Mouse (Mus musculus) granulocyte monocyte progenitor cell, adult 5-6 weeks (primary cell): ENCODE data around the gene Ubxn7. TPM values are rescaled to one million over a fixed set of nuclear protein-coding genes. Genes with fewer than 3 reads are reported as not detected.

ENCODE experiments used
- ATAC-seq: replicated peaks from 2 replicates; pipeline ENCODE4 v1.8.0; 2016; ENCODE audit warnings: mild to moderate bottlenecking, moderate TSS enrichment, inconsistent platforms; ENCODE audit not compliant: poor library complexity, severe bottlenecking
- total RNA-seq, 2 experiments: library from RNA; stranded (forward) in 1 of 2; stranded (reverse) in 1 of 2; fragments of 200-712, 200-1000 nt in 1 of 2; fragments of >200 nt in 1 of 2; fragmentation: Nextera tagmentation in 1 of 2; gene quantifications; 2 replicates each; pipeline ENCODE4 v1.2.3; 2014 to 2017

Gene Ubxn7
- total RNA-seq, 2 experiments from 2014 or later = 25.0 to 40.0 TPM

- ATAC-seq = peak; percentile 88
Observed at GRCm38 (mm10) chr16:32430474-32431046, 98.5 kb downstream of the Ubxn7 start, which contains the start of gene Pcyt1a. Gene Pcyt1a (plus strand): TSS chr16:32430921.

GRCm38 (mm10) chr16:32431047-32431591 lies 99.1 kb downstream of the Ubxn7 start:
- 0 out of 2 replicates have a peak, but pooled peaks have one; percentile 2 for ATAC-seq

GRCm38 (mm10) chr16:32431926-32432325 lies 99.9 kb downstream of the Ubxn7 start:
- no peak for ATAC-seq

GRCm38 (mm10) chr16:32433138-32433537 lies 101.1 kb downstream of the Ubxn7 start:
- ATAC-seq = no peak

- peak; percentile 78 for ATAC-seq
Observed at GRCm38 (mm10) chr16:32434066-32434465, 102.0 kb downstream of the Ubxn7 start.

- ATAC-seq = no peak
Observed at GRCm38 (mm10) chr16:32434691-32435090, 102.6 kb downstream of the Ubxn7 start.

- ATAC-seq = peak; percentile 61
Observed at GRCm38 (mm10) chr16:32436657-32437056, 104.6 kb downstream of the Ubxn7 start.

- ATAC-seq = no peak
Observed at GRCm38 (mm10) chr16:32437266-32437665, 105.2 kb downstream of the Ubxn7 start.

GRCm38 (mm10) chr16:32441432-32441831 lies 109.4 kb downstream of the Ubxn7 start:
- no peak for ATAC-seq

Other genes starting within 250 kb of the Ubxn7 start
- gene Pigx, start 232.5 kb upstream of the Ubxn7 start, total RNA-seq (2014; fragmentation: Nextera tagmentation) = 84.7 and 88.8 TPM in 2 replicates
- gene Pigx, start 232.5 kb upstream of the Ubxn7 start, total RNA-seq (2017) = 46.6 and 75.6 TPM in 2 replicates
- gene Cep19, start 232.5 kb upstream of the Ubxn7 start, total RNA-seq (2014; fragmentation: Nextera tagmentation) = 9.9 and 18.8 TPM in 2 replicates
- 27.0 and 36.8 TPM in 2 replicates for gene Cep19, start 232.5 kb upstream of the Ubxn7 start, total RNA-seq (2017)
- gene Nrros, start 166.7 kb upstream of the Ubxn7 start, total RNA-seq (2014; fragmentation: Nextera tagmentation) = 185 and 192 TPM in 2 replicates
- 110 and 119 TPM in 2 replicates for gene Nrros, start 166.7 kb upstream of the Ubxn7 start, total RNA-seq (2017)
- 102 and 159 TPM in 2 replicates for gene Bex6, start 152.4 kb upstream of the Ubxn7 start, total RNA-seq (2014; fragmentation: Nextera tagmentation)
- gene Bex6, start 152.4 kb upstream of the Ubxn7 start, total RNA-seq (2017) = 86.7 and 90.4 TPM in 2 replicates
- 10.8 and 17.9 TPM in 2 replicates for gene Fbxo45, start 85.1 kb upstream of the Ubxn7 start, total RNA-seq (2014; fragmentation: Nextera tagmentation)
- 21.9 and 22.5 TPM in 2 replicates for gene Fbxo45, start 85.1 kb upstream of the Ubxn7 start, total RNA-seq (2017)
- gene Wdr53, start 85.0 kb upstream of the Ubxn7 start, total RNA-seq (2014; fragmentation: Nextera tagmentation) = 13.5 and 22.1 TPM in 2 replicates
- 12.9 and 16.0 TPM in 2 replicates for gene Wdr53, start 85.0 kb upstream of the Ubxn7 start, total RNA-seq (2017)
- gene Smco1, start 60.8 kb upstream of the Ubxn7 start, total RNA-seq (2014; fragmentation: Nextera tagmentation) = not detected in 2 replicates
- gene Smco1, start 60.8 kb upstream of the Ubxn7 start, total RNA-seq (2017) = not detected in 2 replicates
- gene Rnf168, start 54.8 kb upstream of the Ubxn7 start, total RNA-seq (2014; fragmentation: Nextera tagmentation) = 24.6 and 28.5 TPM in 2 replicates
- 52.1 and 67.7 TPM in 2 replicates for gene Rnf168, start 54.8 kb upstream of the Ubxn7 start, total RNA-seq (2017)
- gene Tm4sf19, start 68.2 kb downstream of the Ubxn7 start, total RNA-seq (2014; fragmentation: Nextera tagmentation) = not detected in 2 replicates
- gene Tm4sf19, start 68.2 kb downstream of the Ubxn7 start, total RNA-seq (2017) = not detected in 2 replicates
- 41.4 and 54.7 TPM in 2 replicates for gene Tctex1d2, start 87.4 kb downstream of the Ubxn7 start, total RNA-seq (2014; fragmentation: Nextera tagmentation)
- 31.5 and 49.4 TPM in 2 replicates for gene Tctex1d2, start 87.4 kb downstream of the Ubxn7 start, total RNA-seq (2017)
- gene Pcyt1a, start 98.7 kb downstream of the Ubxn7 start, total RNA-seq (2014; fragmentation: Nextera tagmentation) = 53.2 and 65.3 TPM in 2 replicates
- gene Pcyt1a, start 98.7 kb downstream of the Ubxn7 start, total RNA-seq (2017) = 79.3 and 90.5 TPM in 2 replicates
- gene Slc51a, start 155.6 kb downstream of the Ubxn7 start, total RNA-seq (2014; fragmentation: Nextera tagmentation) = not detected in 2 replicates
- 0.05 and 0.30 TPM in 2 replicates for gene Slc51a, start 155.6 kb downstream of the Ubxn7 start, total RNA-seq (2017)
- not detected in 2 replicates for gene Zdhhc19, start 164.0 kb downstream of the Ubxn7 start, total RNA-seq (2014; fragmentation: Nextera tagmentation)
- not detected in 2 replicates for gene Zdhhc19, start 164.0 kb downstream of the Ubxn7 start, total RNA-seq (2017)